Mouse (Mus musculus) liver, adult 2 months (tissue): Measurements from ENCODE around the gene Nlrx1. TPM values are rescaled to one million over a fixed set of nuclear protein-coding genes. Genes with fewer than 3 reads are reported as not detected.

Source experiments
- DNase-seq: peaks from one replicate; pipeline ENCODE4 v3.0.0-alpha.2; 2011; ENCODE audit warnings: low read depth, low spot score; ENCODE audit errors: extremely low read depth
- H3K27ac ChIP-seq: fragments of 200-500 bp; replicated peaks from 2 replicates; pipeline ENCODE4 v1.5.1; 2012; ENCODE audit warnings: low read depth, mild to moderate bottlenecking, control low read depth, inconsistent platforms, low read length; ENCODE audit not compliant: insufficient read depth
- H3K27me3 ChIP-seq: fragments of 200-500 bp; 2 replicates; pipeline ENCODE4 v1.6.1; 2012; ENCODE audit warnings: mild to moderate bottlenecking, moderate library complexity, low read length, inconsistent platforms; ENCODE audit not compliant: control insufficient read depth, insufficient read depth
- H3K36me3 ChIP-seq: fragments of 200-500 bp; 2 replicates; pipeline ENCODE4 v1.6.1; 2012; ENCODE audit warnings: low read length, inconsistent platforms; ENCODE audit not compliant: control insufficient read depth, insufficient read depth
- H3K4me1 ChIP-seq: fragments of 200-500 bp; 2 replicates; pipeline ENCODE4 v1.6.1; 2011; ENCODE audit warnings: low read length; ENCODE audit not compliant: control insufficient read depth, insufficient read depth
- H3K4me3 ChIP-seq: fragments of 200-500 bp; 2 replicates; pipeline ENCODE4 v1.5.1; 2011; ENCODE audit warnings: low read depth, mild to moderate bottlenecking, control low read depth, low read length, moderate library complexity; ENCODE audit not compliant: insufficient read depth
- H3K79me2 ChIP-seq: fragments of 200-500 bp; 2 replicates; pipeline ENCODE4 v1.6.1; 2012; ENCODE audit warnings: inconsistent platforms, mild to moderate bottlenecking, low read length, moderate library complexity; ENCODE audit not compliant: control insufficient read depth, insufficient read depth
- H3K9ac ChIP-seq: fragments of 200-500 bp; 2 replicates; pipeline ENCODE4 v1.6.1; 2012; ENCODE audit warnings: low read depth, mild to moderate bottlenecking, control low read depth, inconsistent platforms, low read length
- CTCF ChIP-seq: fragments of 200-500 bp; IDR thresholded peaks from 2 replicates; pipeline ENCODE4 v1.5.1; 2011; ENCODE audit warnings: low read depth, low read length, control low read depth
- POLR2A ChIP-seq: fragments of 200-500 bp; IDR thresholded peaks from 2 replicates; pipeline ENCODE4 v1.6.1; 2011; ENCODE audit warnings: low read length, control low read depth; ENCODE audit not compliant: insufficient read depth; ENCODE audit errors: extremely low read depth
- WGBS: fragments of 180-500 bp; shearing (Covaris S2); methylation state at CpG from one replicate; pipeline ENCODE4 v1.1.7; 2018; 5-methylcytosine and 5-hydroxymethylcytosine counted together
- polyA plus RNA-seq: library from polyadenylated mRNA; depleted of rRNA; stranded (reverse); fragments of >200 nt; gene quantifications from 2 replicates; pipeline ENCODE4 v1.2.3, GENCODE M21; 2012
- total RNA-seq: library from RNA; depleted of rRNA; stranded (reverse); fragments of >200 nt; gene quantifications from 2 replicates; pipeline ENCODE4 v1.2.3, GENCODE M21; 2014

Nlrx1 gene
- total and polyA plus RNA-seq, 2 experiments, result 3.5 to 10.0 TPM

GRCm38 (mm10) chr9:44239447-44239846 lies 29.0 kb downstream of the Nlrx1 start:
- TF ChIP-seq POLR2A (no peak), CTCF (peak; percentile 77)
- 10% methylated on average over 5 of the region's 5 CpGs for WGBS

GRCm38 (mm10) chr9:44238501-44239190 lies 29.8 kb downstream of the Nlrx1 start:
- Histone ChIP-seq H3K9ac (no peak overlapping the region), H3K79me2 (peaks cover under 1% of the 10 kb centered on the region; the same call in 1 of the 2 replicates), H3K27me3 (no peaks in the 10 kb centered on the region), H3K36me3 (no peaks in the 10 kb centered on the region), H3K27ac (no peak overlapping the region), H3K4me3 (no peak overlapping the region), H3K4me1 (no peaks in the 10 kb centered on the region)
- TF ChIP-seq CTCF (no peak), POLR2A (no peak)
- 81% methylated on average over 17 of the region's 17 CpGs for WGBS
- DNase-seq, result no peak

More at GRCm38 (mm10) chr9:44239447-44239846, 29.0 kb downstream of the Nlrx1 start:
- Histone ChIP-seq H3K27me3 (no peaks in the 10 kb centered on the region), H3K4me1 (no peaks in the 10 kb centered on the region), H3K27ac (no peak overlapping the region), H3K36me3 (no peaks in the 10 kb centered on the region), H3K79me2 (no peaks in the 10 kb centered on the region), H3K9ac (no peak overlapping the region), H3K4me3 (no peak overlapping the region)
- DNase-seq, result peak; percentile 17

- H3K27ac ChIP-seq, result no peak overlapping the region
- H3K9ac ChIP-seq, result no peak overlapping the region
- H3K4me1 ChIP-seq, result no peaks in the 10 kb centered on the region
- no peak for DNase-seq
- H3K36me3 ChIP-seq, result no peaks in the 10 kb centered on the region
- 81% methylated on average over 4 of the region's 4 CpGs for WGBS
- H3K27me3 ChIP-seq, result no peaks in the 10 kb centered on the region
- no peak overlapping the region for H3K4me3 ChIP-seq
- H3K79me2 ChIP-seq, result peaks cover 8% of the 10 kb centered on the region; the same call in 1 of the 2 replicates
- TF ChIP-seq POLR2A (no peak), CTCF (no peak)
Observed at GRCm38 (mm10) chr9:44237128-44237527, 31.3 kb downstream of the Nlrx1 start.

GRCm38 (mm10) chr9:44236601-44237000 lies 31.8 kb downstream of the Nlrx1 start:
- no peak for TF ChIP-seq CTCF
- TF ChIP-seq POLR2A, result no peak
- H3K9ac ChIP-seq, result no peak overlapping the region
- no peaks in the 10 kb centered on the region for H3K27me3 ChIP-seq
- no peak overlapping the region for H3K4me3 ChIP-seq
- H3K4me1 ChIP-seq, result no peaks in the 10 kb centered on the region; the same call in 1 of the 2 replicates
- 85% methylated on average over 4 of the region's 4 CpGs for WGBS
- H3K27ac ChIP-seq, result no peak overlapping the region
- H3K79me2 ChIP-seq, result peaks cover 13% of the 10 kb centered on the region
- no peaks in the 10 kb centered on the region for H3K36me3 ChIP-seq
- DNase-seq, result no peak

- Histone ChIP-seq H3K79me2 (peaks cover 19% of the 10 kb centered on the region), H3K27ac (0 out of 2 replicates have a peak overlapping the region, but pooled peaks have one; percentile 5), H3K36me3 (no peaks in the 10 kb centered on the region), H3K9ac (0 out of 2 replicates have a peak overlapping the region, but pooled peaks have one; percentile 9), H3K27me3 (no peaks in the 10 kb centered on the region), H3K4me1 (no peaks in the 10 kb centered on the region; the same call in 1 of the 2 replicates), H3K4me3 (peak overlapping the region; percentile 15; the same call in 1 of the 2 replicates)
- no peak for TF ChIP-seq POLR2A
- no peak for TF ChIP-seq CTCF
- DNase-seq, result peak; percentile 53
- WGBS, result 34% methylated on average over 19 of the region's 19 CpGs
Observed at GRCm38 (mm10) chr9:44234479-44235427, 33.6 kb downstream of the Nlrx1 start.
